Mouse (Mus musculus) splenic B cell, adult 2 months (primary cell): ENCODE measurements around the gene BC024978.
A peak's percentile ranks its signal among the peaks of the same experiment; 100 is the strongest.
"Not testable (repeated sequence)": the region's sequence is repeated elsewhere in the genome, so short reads cannot be mapped to it uniquely, and the experiment has no call there.

Experiments
- DNase-seq: peaks from one replicate; pipeline ENCODE4 v3.0.0-alpha.2; 2011; ENCODE audit warnings: low read depth, low spot score
- H3K27me3 ChIP-seq: 2 replicates; pipeline ENCODE4 v1.6.1; 2012; ENCODE audit warnings: mild to moderate bottlenecking, low read length, moderate library complexity, mixed read lengths; ENCODE audit not compliant: control insufficient read depth, poor library complexity, insufficient read depth, severe bottlenecking
- H3K36me3 ChIP-seq: 2 replicates; pipeline ENCODE4 v1.6.1; 2012; ENCODE audit warnings: mild to moderate bottlenecking, low read length, moderate library complexity, mixed read lengths; ENCODE audit not compliant: control insufficient read depth, poor library complexity, insufficient read depth, severe bottlenecking

The BC024978 gene

DNA sequence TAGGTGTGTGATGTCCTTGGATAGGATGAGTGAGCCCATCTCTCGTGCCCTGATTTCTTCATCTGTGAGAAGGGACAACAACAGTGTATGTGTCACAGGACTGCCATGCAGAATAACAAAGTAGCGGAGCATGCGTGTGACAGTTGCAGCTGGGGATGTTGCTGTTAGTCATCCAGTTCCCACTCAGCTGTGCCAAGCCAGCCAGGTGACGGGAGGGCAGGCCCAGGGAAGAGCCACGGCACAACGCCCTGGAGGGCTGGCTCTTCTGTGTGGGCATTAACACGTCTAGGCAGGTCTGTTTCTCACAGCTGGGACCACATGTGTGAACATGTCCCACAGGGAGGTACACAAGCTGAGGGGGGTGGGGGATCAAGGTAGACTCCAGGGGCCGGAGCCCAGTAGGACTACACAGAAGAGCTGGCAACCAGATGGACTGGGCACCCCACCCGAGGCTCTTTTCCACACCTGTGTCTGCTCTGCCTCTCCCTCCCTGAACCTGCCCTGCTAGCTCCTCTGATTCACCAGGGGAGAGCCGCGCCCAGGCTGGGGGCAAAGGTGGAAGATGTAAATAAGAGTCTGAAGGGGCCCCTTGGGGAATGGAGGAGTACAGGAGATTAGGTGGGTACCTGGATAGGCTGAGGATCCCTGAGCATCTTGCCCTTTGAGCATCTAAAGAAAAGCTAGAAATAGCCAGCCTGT is 29.4 kb downstream of the BC024978 start:
- no peaks in the 10 kb centered on the region for H3K27me3 ChIP-seq
- H3K36me3 ChIP-seq = no peaks in the 10 kb centered on the region
- no peak for DNase-seq

DNA sequence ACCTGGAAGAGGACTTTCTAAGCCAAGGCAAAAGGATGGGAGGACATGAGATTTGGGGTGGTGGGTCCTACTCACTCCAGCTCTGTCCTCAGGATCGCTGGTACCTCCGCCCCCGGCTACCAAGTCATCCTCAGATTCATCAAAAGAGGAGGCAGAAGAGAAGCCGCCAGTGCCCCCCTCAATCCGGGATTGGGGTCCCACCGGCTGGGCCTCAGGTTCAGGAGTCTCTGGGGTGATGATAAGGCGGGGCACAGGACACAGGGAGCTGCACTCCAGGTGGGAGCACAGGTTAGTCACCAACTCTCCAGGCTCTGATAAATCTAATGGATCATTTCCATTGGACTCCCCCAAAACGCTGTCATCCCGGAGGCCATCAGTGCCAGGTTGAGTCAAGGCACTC is 31.7 kb downstream of the BC024978 start:
- Histone ChIP-seq H3K27me3 (no peaks in the 10 kb centered on the region), H3K36me3 (no peaks in the 10 kb centered on the region)
- DNase-seq = no peak

DNA sequence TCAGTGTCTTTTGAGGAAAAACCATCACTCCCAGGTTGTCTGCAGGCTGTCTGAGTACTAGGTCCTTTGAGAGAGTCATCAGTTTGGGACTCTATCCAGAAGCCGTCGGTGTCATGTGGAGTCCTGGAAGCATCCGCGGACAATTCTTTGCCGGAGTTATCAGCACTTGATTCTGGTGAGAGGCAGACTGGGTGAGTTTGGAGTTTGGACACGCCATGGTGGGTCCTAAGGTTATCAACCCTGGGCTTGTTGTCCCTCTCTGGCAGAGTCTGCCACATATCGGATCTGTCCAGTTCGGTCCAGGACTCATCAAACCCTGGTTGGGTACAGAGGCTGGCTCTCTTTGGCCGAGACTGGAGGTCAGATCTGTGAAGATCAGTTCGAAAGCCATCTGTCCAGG is 32.1 kb downstream of the BC024978 start:
- no peak for DNase-seq
- no peaks in the 10 kb centered on the region for H3K36me3 ChIP-seq
- H3K27me3 ChIP-seq = no peaks in the 10 kb centered on the region

DNA sequence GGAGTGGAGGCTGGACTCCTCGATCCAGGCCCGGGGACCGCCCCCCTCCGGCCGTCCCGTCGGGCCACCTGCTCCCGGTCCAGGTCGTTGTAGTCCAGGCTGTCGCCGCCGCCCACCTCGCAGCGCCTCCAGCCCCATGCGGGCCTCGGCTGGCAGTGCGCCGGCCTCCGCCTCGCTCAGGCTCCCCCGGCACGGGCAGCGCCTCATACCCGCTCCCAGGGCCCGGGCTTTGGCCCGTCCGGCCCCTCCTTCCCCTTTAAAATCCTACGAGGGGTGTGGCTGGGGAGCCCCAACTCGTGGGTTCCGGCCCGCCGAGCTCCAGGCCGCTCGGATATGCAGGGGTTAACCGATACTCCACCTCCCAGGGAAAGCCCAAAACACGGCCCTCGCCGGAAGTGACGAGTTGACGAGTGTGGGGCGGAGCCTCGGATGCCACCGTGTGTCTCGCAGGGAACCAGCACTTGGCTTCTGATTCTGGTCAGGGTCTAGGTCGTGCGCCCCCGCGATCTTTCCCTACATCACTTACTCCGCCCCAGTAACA is 32.8 kb downstream of the BC024978 start, which contains the start of gene Itpkc:
Itpkc (minus strand) TSS at position 381 of the 541 bp plus-strand sequence.
- DNase-seq = peak; percentile 95
- Histone ChIP-seq H3K36me3 (no peaks in the 10 kb centered on the region), H3K27me3 (no peaks in the 10 kb centered on the region)

DNA sequence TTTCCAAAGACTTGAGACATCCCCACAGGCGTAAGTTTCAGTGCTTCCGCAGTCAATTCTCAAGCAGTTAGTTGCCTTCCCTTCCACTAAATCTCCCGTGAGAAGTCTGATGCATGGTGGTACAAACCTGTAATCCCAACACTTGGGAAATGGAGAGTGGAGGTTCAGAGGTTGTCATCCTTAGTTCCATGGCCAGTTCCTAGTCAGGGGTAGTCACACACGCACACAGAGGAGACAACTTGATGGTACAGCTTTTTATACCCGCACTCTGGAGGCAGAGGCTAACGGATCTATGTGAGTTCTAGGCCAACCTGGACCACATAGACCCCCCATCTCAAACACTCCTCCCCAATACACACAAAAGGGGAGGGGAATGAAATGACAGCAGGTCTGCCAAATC is 33.3 kb downstream of the BC024978 start:
- DNase-seq = no peak
- H3K27me3 ChIP-seq = no peaks in the 10 kb centered on the region
- H3K36me3 ChIP-seq = no peaks in the 10 kb centered on the region; the same call in 1 of the 2 replicates

DNA sequence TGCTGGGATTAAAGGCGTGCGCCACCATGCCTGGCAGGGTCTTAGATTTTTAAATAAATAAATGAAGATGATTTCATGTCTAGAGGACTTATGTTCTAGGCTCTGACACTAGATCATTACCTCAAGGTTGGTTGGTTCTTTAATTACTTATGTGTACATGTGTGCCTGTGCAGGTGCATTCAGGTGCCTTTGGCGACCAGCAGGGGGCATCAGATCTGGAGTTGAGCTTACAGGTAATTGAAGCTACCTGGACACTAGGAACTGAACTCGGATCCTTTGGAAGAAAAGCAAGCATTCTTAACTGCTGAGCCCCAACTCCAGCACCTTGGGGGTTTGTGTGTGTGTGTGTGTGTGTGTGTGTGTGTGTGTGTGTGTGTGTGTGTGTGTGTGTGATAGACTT is 35.2 kb downstream of the BC024978 start:
- DNase-seq = peak; percentile 59
- Histone ChIP-seq H3K27me3 (no peaks in the 10 kb centered on the region), H3K36me3 (no peaks in the 10 kb centered on the region; the same call in 1 of the 2 replicates)

DNA sequence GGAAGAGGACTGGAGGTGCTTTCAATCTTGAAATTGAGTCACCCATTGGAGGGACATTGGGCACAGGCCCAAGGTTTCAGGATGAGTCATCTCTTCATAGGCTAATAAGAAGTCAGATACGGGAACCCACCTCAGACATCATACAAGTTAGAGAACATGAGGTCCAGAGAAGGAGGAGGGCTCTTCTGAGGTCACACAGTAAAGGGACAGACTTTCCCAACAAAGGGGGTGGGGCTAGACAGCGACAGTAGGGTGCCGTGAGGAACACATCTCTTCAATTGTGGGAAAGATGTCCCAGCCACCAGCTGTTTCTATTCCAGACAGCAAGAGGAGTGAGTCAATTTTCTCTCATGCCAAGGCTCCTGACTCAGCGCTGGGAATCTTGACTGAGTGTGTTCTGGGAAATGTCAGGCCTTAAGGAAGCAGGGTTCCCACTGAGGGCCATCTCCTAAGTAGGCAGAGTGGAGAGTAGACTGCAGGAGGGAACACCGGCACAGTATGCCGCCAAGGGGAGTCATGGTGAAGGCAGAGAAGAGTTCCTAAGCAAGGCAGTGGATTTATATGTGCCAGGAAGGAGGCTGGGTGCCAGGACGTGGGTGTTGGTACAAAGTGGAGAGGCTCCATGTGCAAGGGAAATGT is 36.2 kb downstream of the BC024978 start:
- no peaks in the 10 kb centered on the region; the same call in 1 of the 2 replicates for H3K36me3 ChIP-seq
- H3K27me3 ChIP-seq = no peaks in the 10 kb centered on the region
- DNase-seq = no peak

DNA sequence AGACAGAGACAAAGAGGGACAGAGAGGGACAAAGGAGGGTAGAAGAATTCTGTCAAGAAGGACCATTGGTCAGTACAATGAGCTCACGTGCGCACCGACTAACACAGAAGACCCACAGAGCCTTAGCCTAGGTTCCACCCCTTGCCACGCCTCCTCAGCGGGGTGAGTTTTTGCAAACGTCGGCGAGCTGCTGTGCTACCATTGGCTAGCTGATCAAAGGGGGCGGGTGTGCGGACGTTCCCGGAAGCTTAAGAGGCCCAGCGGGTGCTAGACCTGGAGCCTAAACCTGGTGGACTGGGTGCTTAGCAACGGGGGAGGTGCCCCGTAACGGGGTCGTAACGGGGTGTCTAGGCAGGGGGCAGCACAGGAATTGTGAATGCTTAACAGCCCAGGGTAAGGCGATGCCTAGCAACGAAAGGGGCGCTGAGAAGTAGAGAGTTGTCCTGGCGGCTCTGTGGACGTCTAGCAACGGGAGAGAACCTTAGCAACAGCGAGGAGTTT is 37.2 kb downstream of the BC024978 start, which contains the start of gene Coq8b:
Coq8b (plus strand) TSS at position 243 of the 501 bp plus-strand sequence.
- no peaks in the 10 kb centered on the region for H3K27me3 ChIP-seq
- DNase-seq = peak; percentile 96
- no peaks in the 10 kb centered on the region; the same call in 1 of the 2 replicates for H3K36me3 ChIP-seq

DNA sequence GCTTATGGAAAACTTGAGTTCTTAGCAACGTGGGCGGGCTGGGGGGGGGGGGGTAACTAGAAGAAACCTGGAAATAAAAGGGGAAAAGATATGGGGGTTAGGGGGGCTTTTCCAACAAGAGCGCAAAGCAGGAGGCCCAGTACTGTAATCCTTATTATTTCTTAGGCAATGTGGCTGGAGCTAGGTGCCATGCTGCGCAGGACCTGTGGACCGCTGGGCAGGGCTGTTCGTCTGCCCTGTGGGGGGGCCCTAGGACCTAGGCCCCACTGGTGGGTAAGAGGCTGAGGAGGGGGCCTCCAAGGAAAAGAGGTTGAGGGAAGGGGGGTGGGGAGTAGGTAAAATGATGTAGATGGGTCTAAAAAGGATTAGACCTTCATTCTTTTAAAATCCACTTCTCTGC is 37.7 kb downstream of the BC024978 start:
- Histone ChIP-seq H3K36me3 (no peaks in the 10 kb centered on the region; the same call in 1 of the 2 replicates), H3K27me3 (no peaks in the 10 kb centered on the region)
- DNase-seq = no peak

DNA sequence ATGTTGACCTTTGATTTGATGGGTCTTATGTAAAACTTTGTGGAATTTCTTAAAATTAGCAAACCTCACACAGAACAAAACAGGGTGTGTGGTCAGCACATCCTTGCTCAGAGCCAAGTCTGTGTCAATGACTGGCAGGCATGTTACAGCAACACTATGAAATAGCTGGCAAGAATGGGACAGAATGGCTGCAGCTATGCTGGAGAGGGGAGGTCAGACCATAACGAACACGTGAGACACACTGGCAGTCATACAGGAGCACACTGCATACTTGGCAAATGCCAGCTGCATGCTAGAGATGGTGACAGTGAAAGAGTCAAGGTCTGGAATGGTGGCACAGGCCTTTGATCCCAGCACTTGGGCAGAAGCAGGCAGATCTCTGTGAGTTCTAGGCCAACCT is 40.1 kb downstream of the BC024978 start:
- no peaks in the 10 kb centered on the region; the same call in none of the 2 replicates for H3K36me3 ChIP-seq
- no peaks in the 10 kb centered on the region for H3K27me3 ChIP-seq
- DNase-seq = no peak

DNA sequence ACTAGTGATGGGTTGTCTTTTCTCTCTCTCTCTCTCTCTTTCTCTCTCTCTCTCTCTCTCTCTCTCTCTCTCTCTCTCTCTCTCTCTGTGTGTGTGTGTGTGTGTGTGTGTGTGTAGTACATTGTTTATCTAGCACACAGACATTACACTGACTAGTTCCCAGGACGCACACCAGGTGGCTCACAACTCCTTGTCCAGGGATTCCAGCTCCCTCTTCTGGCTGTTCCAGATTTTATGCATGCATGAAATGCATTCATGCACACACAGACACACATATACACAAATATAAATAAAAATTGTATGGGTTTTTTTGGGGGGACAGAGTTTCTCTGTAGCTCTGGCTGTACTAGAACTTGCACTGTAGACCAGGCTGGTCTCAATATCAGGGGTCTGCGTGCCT is 41.9 kb downstream of the BC024978 start:
- H3K27me3 ChIP-seq = no peaks in the 10 kb centered on the region
- no peak for DNase-seq
- no peaks in the 10 kb centered on the region; the same call in none of the 2 replicates for H3K36me3 ChIP-seq

DNA sequence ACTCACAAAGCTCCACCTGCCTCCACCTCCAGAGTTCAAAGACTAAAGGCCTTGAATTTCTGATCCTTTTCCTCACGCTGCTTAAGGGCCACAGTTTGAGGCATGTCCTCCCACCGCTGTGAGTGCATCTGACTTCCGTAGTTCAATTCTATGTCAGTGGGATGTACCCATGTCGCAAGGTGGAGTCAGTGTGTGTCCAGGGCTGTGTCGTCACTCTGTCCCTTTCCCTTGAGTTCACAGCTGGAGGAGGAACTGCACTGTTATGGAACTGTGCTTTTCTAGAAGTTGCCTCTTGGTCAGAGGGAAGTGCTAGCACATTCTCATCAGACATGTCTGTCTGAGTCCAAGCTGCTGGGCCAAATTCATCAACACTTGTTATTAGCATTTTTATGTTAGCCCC is 43.0 kb downstream of the BC024978 start:
- Histone ChIP-seq H3K27me3 (no peaks in the 10 kb centered on the region), H3K36me3 (no peaks in the 10 kb centered on the region; the same call in none of the 2 replicates)
- no peak for DNase-seq

DNA sequence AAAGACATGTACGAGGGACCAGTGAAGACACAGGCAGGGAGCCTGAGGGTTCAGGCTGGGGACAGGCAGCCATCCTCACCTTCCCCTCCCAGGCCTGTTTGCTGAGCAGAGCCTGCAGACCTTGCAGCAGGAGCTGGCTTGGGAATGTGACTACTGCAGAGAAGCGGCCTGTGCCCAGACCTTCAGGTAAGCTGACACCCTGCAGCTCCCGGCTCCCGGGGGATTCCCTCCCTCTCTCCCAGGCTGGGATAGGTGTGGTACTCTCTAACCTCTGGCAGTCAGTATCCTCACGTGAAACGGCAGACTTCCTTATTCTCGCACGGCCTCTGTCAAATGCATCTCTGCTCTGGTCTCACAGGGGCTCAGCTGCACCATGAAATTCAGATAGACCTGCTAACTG is 47.6 kb downstream of the BC024978 start:
- no peaks in the 10 kb centered on the region; the same call in none of the 2 replicates for H3K36me3 ChIP-seq
- DNase-seq = no peak
- no peaks in the 10 kb centered on the region for H3K27me3 ChIP-seq

DNA sequence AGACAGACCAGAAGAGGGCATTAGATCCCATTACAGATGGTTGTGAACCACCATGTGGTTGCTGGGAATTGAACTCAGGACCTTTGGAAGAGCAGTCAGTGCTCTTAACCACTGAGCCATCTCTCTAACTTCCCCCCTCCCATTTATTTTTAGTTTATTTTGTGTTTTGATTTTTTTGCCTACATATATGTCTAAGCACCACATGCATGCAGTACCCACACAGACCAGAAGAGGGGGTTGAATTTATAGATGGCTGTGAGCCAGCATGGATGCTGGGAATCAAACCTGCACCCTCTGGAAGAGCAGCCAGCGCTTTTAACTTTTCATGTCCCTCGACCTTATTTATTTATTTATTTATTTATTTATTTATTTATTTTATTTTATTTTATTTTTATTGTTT is 48.5 kb downstream of the BC024978 start:
- peak; percentile 63 for DNase-seq
- not testable (repeated sequence) for H3K36me3 ChIP-seq, H3K27me3 ChIP-seq

DNA sequence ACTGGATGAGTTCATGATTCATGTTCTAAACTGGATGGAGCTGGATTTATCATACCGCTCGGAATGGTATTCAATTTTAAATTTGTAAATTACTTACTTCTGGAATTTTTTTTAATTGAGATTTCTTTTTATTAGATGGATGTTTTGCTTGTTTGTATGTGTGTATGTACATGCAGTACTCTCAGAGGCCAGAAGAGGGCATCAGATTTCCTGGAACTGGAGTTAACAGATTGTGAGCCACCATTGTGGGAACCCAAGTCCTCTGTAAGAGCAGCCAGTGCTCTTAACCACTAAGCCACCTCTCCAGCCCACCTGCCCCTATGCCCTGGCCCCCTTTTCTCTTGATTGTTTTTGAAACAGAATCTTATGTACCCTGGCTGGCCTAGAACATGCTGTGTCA is 53.6 kb downstream of the BC024978 start:
- DNase-seq = peak; percentile 56
- Histone ChIP-seq H3K27me3 (no peaks in the 10 kb centered on the region), H3K36me3 (no peaks in the 10 kb centered on the region; the same call in none of the 2 replicates)
